Mouse (Mus musculus) CD4-positive, CD25-positive, alpha-beta regulatory T cell, adult 2 months (primary cell): ENCODE measurements at regions not wholly inside any gene's neighbourhood (a gene's known extent, or its start where the extent isn't known, plus 50 kb on each side); places are given as distances from the start of the nearest gene placed in this dataset.

Source experiments
- DNase-seq: peaks from one replicate; pipeline ENCODE4 v3.0.0-alpha.2; 2012; ENCODE audit warnings: low read depth, low spot score

DNA sequence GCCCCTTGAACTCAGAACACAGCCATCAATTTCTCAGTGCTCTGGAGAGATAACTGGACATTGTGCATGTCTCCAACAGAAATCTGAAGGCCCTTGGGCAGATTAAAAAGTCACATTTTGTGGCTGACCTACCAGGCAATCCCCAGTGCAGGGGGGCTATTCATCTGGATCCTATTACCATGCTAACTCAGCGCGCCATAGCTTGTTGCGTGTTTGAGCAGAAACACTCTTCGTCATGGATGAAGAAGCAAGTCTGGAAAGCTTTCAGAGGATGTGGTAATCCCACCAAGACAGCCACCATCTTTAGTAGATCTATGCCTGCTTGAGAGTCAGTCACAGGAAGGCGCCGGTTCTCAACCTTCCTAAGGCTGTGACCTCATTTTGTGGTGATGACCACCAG is 243.9 kb downstream of the Sipa1l2 start:
- DNase-seq: no peak

DNA sequence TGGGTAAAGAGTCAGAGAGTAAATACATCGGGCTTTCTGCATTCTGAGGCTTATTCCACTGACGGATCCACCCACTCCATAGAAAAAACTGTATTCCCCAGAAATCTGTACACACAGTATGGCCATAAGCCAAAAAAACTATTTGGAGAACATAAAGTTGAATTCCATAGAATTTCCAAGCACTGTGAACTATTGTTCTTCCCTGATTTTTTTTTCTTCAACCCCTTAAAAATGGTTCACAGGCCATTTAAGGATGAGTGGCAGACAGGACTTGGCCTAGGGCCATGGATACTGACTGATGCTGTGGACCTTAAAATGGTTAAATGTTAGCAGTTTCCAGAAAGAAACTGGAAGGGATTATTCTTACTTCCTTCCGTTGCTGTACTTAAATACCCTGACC is 247.0 kb downstream of the Sipa1l2 start:
- no peak for DNase-seq

DNA sequence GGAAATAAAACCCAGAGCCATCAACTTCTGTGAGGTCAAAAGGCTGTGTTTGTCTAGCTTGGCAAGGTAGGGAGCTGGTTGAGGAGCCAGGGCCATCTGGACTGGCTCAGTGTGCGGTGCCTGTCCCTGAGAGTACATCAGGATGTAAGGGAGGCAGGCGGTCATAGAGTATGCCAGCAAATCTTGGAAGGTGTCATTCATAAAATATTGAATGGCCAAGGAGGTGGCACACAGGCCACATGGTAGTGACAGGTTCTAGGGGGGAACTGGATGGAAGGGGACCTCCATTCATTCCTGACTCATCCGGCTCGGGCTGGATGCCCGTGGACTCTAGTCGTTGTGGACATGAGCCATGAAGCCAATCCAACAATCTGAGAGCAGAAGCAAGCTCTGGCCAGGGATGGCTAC is 252.0 kb downstream of the Sipa1l2 start:
- no peak for DNase-seq

DNA sequence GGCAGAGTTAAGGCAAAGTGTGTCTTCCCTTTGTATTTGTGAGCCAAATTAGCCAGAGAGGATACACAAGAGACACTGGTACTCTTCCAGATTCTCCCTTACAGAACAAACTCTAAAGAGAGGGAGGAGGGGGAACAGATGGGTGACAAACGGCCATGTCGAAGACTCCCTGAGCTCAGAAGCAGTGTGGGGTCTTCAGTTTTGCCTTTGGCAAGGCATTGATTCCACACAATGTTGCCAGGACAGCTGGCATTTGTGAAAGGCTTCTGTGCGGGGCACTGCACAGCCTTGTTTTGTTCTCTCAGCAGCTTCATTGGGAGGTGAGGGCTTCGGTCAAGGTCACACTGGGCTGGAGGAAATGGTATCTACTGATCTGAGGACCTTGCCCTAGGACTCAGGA is 253.9 kb downstream of the Sipa1l2 start:
- DNase-seq: no peak

GRCm38 (mm10) chr8:125314996-125315395 is 254.6 kb downstream of the Sipa1l2 start:
- DNase-seq: no peak

GRCm38 (mm10) chr8:125314221-125314984 is 255.2 kb downstream of the Sipa1l2 start:
- DNase-seq: no peak

- DNase-seq: no peak
Observed at GRCm38 (mm10) chr8:125311228-125312053, 257.4 kb downstream of the Disc1 start.
